Mouse (Mus musculus) heart, adult 2 months (tissue): ENCODE measurements at regions not wholly inside any gene's neighbourhood (a gene's known extent, or its start where the extent isn't known, plus 50 kb on each side); places are given as distances from the start of the nearest gene placed in this dataset.

ENCODE experiments used
- CTCF ChIP-seq: fragments of 200-600 bp; IDR thresholded peaks from 2 replicates; pipeline ENCODE4 v1.8.1; 2022; ENCODE audit warnings: antibody characterized with exemption, mild to moderate bottlenecking, moderate library complexity
- POLR2A ChIP-seq: fragments of 200-500 bp; IDR thresholded peaks from 2 replicates; pipeline ENCODE4 v1.6.1; 2011; ENCODE audit warnings: mild to moderate bottlenecking, low read depth, low read length, control low read depth; ENCODE audit not compliant: insufficient read depth

DNA sequence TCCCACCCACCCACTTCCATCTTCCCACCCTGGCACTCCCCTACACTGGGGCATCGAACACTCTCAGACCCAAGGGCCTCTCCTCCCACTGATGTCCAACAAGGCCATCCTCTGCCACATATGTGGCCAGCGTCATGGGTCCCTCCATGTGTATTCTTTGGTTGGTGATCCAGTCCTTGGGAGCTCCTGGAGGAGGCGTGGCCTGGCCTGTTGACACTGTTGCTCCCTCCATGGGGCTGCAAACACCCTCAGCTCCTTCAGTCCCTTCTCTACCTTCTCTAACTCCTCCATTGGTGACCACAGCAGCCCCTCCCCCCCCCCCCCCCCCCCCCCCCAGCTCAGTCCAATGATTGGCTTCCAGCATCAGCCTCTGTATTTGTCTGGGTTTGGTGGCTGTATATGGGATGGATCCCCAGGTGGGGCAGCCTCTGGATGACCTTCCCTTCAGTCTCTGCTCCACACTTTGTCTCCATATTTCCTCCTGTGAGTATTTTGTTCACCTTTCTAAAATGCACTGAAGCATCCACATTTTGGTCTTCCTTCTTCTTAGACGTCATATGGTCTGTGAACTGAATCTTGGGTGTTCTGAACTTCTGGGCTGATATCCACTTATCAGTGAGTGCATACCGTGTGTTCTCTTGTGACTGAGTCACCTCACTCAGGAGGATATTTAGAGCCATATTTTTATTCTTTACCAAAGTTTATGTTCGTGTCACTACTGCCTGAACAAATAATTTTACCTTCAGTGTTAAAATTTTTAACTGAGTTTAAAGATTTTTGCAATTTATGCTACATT, 82.1 kb upstream of the Tnp1 start:
- TF ChIP-seq CTCF (no peak), POLR2A (no peak)
